Mouse (Mus musculus) olfactory bulb, adult 2 months (tissue): Measurements from ENCODE around the gene Vmn1r4.

Experiments
- CTCF ChIP-seq: fragments of 200-500 bp; IDR thresholded peaks from 2 replicates; pipeline ENCODE4 v1.5.1; 2012; ENCODE audit warnings: low read depth, mild to moderate bottlenecking, low read length, moderate library complexity; ENCODE audit not compliant: insufficient read depth
- POLR2A ChIP-seq: fragments of 200-500 bp; IDR thresholded peaks from 2 replicates; pipeline ENCODE4 v1.6.1; 2012; ENCODE audit warnings: mild to moderate bottlenecking, low read depth, low read length, moderate library complexity; ENCODE audit not compliant: insufficient read depth

GRCm38 (mm10) chr6:56931648-56932415 lies 8.0 kb downstream of the Vmn1r4 start:
- TF ChIP-seq POLR2A (no peak), CTCF (no peak)
